Mouse (Mus musculus) small intestine, adult 2 months (tissue): ENCODE measurements around the gene Ak2.

Source experiments
- CTCF ChIP-seq: fragments of 200-500 bp; IDR thresholded peaks from 2 replicates; pipeline ENCODE4 v1.5.1; 2012; ENCODE audit warnings: low read depth, mild to moderate bottlenecking, control low read depth, inconsistent platforms, low read length, moderate library complexity, mixed read lengths; ENCODE audit not compliant: insufficient replicate concordance, insufficient read length; ENCODE audit errors: extremely low read depth
- POLR2A ChIP-seq: fragments of 200-500 bp; IDR thresholded peaks from 2 replicates; pipeline ENCODE4 v1.6.1; 2012; ENCODE audit warnings: low read depth, mild to moderate bottlenecking, control low read depth, inconsistent platforms, low read length, moderate library complexity

DNA sequence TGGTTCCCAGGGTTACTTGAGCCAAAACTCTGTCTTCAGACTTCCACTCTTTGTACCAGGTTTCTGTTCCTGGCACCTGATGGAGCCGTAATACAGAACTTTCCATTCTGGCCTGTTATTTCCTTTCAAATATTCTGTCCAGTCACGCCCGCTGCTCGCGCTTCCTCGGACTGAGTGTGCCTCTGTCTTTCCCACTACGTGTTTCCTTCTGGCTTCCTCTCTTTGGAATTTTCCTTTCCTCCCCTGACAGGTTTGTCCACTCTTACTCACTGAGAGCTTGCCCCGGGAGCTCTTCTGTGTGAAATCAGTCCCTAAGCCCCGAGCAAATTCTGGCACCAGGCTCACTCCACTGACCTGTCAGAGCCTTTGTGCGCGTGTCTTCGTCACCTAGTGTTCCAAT is 63.0 kb downstream of the Ak2 start:
- TF ChIP-seq POLR2A (no peak), CTCF (no peak)
